Mouse (Mus musculus) adrenal gland, adult 2 months (tissue): ENCODE measurements around the gene Gm20388. TPM values are rescaled to one million over a fixed set of nuclear protein-coding genes. Genes with fewer than 3 reads are reported as not detected.

Source experiments
- DNase-seq: peaks from one replicate; pipeline ENCODE4 v3.0.0; 2021
- polyA plus RNA-seq: library from polyadenylated mRNA; depleted of rRNA; stranded (reverse); fragments of >200 nt; gene quantifications from 2 replicates; pipeline ENCODE4 v1.2.3, GENCODE M21; 2012
- total RNA-seq, 2 experiments: library from RNA; stranded (reverse); gene quantifications; 2 replicates each; pipeline ENCODE4 v1.2.3; 2021

The Gm20388 gene
- total and polyA plus RNA-seq, 3 experiments: 5.9 to 50.1 (median 9.9) TPM

- peak; percentile 72 for DNase-seq
Observed at GRCm38 (mm10) chr8:122522796-122523651, 2612.4 kb downstream of the Gm20388 start.

GRCm38 (mm10) chr8:122523652-122524360 is 2613.2 kb downstream of the Gm20388 start:
- DNase-seq: no peak

- DNase-seq: peak; percentile 32
Observed at GRCm38 (mm10) chr8:122524506-122524905, 2613.9 kb downstream of the Gm20388 start.

GRCm38 (mm10) chr8:122525004-122525403 is 2614.4 kb downstream of the Gm20388 start:
- DNase-seq: no peak

DNA sequence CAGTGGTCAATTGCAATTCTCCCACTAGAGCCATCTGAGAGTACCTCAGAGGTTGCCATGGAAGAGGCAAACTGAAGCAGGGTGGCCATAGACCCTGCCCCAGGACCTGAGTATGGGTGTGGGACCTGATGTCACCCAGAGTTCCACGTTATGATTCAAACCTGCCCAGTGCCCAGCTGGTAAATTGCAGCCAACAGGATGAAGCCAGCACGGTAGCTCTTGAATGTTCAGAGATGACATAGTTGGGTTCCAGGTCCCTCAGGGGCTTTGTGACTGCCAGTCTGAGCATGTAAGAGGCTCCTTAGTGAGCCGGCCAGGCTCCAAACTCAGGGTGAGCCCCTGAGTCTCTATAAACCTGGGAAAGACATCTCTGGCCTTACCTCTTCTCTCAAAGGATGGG is 2615.4 kb downstream of the Gm20388 start:
- DNase-seq: no peak

DNA sequence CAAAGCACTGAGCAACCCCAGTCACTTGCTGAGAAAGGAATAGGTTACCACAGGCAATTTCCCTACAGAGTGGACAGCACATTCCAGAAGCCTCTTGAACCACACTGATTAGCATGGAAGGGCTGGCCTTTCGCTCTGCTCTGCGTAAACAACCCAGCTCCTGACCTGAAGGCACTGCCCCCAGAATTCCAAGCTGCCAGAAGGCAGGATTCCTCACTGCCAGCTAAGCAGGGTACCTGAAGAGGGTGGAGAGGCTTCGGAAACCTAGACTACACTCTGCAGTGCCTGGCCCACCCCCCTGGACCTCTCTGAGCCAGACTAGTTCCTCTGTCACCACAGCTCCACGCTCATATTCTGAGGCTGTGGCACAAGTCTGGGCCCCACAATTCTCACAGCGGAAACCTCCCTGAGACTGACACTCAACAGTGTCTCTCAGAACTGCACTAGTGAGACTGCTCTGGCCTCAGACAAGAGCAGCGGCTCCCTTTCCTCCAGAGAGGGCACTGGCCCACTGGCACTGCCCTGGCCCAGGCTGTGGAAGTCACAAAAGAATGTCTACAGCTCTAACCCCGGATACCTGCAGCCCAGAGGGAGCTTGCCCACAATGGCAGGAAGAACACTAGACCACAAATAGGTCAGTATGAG is 2616.0 kb downstream of the Gm20388 start:
- no peak for DNase-seq

- no peak for DNase-seq
Observed at GRCm38 (mm10) chr8:122527937-122528336, 2617.3 kb downstream of the Gm20388 start.

- no peak for DNase-seq
Observed at GRCm38 (mm10) chr8:122529159-122529558, 2618.5 kb downstream of the Gm20388 start.

DNA sequence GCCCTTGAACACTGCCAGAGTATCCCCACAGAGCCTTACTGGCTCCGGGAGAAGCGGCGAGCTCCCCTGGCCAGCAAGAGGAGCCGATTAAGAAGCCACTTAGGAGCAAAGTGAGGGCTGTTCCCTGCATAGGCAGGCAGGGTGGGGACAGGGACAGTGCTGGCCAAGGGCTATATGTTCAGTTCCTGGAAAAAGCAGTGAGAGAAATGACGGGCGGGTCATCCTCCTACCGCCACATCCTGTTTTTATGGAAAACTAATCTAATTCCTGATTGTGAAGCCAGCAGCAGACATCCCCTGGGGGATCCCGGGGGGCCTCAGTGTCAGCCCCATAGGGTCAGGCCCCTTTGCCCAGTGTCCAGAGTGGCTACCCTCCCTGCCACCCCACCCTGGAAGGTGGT is 2620.7 kb downstream of the Gm20388 start:
- DNase-seq: no peak

DNA sequence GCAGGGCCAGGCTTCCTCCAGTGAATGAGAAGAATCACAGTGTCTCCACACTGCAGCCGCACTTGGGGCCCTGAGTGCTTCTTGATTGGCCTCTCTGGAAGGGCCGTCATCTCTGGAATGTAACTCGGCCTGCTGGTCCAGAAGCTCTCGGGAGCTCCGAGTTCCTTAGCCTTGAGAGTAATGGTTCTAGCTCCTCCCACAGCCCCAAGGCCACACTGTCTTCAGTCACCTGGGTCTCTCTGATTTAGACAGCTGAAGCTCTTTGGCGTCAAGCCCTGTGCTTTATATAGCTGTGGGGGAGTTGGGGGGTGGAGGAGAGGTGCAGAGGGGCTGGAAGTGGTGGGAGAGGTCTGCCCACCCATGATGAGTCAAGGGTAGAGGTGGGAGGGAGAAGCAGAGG is 2626.4 kb downstream of the Gm20388 start:
- peak; percentile 33 for DNase-seq

DNA sequence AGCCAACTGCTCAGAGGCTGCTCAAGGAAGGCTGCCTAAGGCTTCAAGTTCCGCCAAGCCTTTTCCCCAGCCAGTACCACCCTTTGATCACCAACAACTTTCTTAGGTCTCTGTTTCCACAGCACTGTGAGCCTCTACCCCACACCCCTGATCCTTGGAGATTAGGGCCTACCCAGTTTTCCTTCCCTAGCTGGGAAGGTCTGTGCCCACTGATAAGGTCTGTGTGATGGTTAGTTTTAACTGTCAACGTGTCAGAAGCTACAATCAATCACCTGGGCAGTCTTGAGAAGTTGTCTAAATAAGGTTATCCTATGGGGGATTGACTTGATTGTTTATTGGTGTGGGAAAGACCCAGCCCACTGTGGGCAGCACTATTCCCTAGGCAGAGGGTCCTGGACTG is 2627.2 kb downstream of the Gm20388 start:
- DNase-seq: no peak

- no peak for DNase-seq
Observed at GRCm38 (mm10) chr8:122538310-122539076, 2627.9 kb downstream of the Gm20388 start.

DNA sequence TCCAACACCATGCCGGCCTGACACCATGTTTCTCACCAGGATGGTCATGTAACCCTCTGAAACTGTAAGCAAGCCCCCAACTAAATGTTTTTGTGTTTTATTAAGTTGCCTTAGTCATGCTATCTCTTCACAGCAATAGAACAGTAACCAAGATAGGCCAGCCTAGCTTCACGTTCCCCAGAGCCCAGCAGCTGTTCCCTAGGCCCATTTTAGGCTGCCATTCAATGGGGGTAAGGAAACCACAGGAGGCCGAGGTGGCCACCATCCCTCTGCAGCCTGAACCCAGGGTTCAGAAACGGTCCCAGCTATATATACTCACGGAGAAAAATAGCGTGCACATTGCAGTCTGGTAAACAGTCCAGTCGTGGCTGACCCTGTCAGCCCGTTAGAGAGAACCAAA is 2633.5 kb downstream of the Gm20388 start:
- no peak for DNase-seq

GRCm38 (mm10) chr8:122546066-122546755 is 2635.6 kb downstream of the Gm20388 start:
- no peak for DNase-seq

GRCm38 (mm10) chr8:122546811-122547453 is 2636.3 kb downstream of the Gm20388 start:
- DNase-seq: peak; percentile 75

GRCm38 (mm10) chr8:122547815-122548214 is 2637.2 kb downstream of the Gm20388 start:
- no peak for DNase-seq

DNA sequence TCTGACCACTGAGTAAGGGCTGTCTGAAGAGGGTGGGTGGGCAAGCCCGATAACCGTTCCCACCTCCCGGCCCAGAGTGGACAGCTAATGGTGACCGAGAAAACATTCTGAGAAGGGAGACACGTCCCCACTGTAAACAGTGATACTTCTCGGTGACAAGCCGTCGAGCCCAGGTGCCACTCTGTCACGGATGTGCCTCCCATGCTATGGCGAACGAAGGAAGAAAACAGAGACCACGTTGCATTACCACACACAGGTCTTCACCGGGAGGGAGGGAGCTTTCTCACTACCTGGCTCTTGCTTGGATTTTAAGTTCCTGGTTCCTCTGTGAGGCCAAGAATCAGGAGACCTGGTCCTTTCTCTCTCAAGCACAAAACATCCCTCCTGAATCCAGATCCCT is 2637.7 kb downstream of the Gm20388 start:
- no peak for DNase-seq

DNA sequence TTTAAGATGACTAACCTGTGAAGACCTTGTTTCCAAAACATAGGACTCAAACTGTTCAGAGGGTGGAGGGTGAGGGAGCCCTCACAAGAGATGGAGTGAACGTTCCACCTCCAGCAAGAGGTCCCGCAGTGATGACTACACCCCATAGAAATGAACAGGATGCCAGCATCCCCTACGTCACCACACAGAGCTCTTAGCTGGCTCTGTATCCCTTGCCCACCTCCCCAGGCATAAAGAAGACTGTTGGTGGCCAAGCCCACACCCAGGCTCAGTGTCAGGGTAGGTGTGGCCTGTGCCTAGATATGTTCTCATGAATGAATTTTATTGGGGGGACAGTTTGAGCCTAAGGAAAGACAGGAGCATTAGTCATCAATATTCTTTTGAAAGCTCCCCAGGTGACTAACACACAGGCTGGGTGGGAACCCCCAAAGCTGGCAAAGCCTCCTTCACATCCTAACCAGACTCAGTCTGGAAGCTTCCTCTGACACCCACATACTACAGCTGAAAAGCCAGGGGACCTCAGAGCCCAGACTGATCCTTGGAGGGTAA is 2638.3 kb downstream of the Gm20388 start:
- no peak for DNase-seq

GRCm38 (mm10) chr8:122550234-122550994 is 2639.8 kb downstream of the Gm20388 start:
- DNase-seq: peak; percentile 81

- no peak for DNase-seq
Observed at GRCm38 (mm10) chr8:122550995-122551264, 2640.3 kb downstream of the Gm20388 start.
